9 mouse cellular contexts compared by ENCODE assay signal in genomic region chr13:83721563-83721962, GRCm38 (mm10).
DNase-seq lines count a peak whose midpoint lies in the region; ATAC-seq lines count a peak whose summit lies in the region.
"Had no signal": no experiment of that assay in that cellular context is flagged by ENCODE, and none has a peak within 500 bp of the region (broad histone marks: within the 10 kb centered on the region; RNA-seq: fewer than 3 reads in every experiment).

No protein-coding gene starts in this region.

- peaks cover 100% of the 10 kb centered on the region for H3K27me3 ChIP-seq in heart, embryonic 10.5 days (ENCODE audit: insufficient read depth, poor library complexity, severe bottlenecking)
- H3K27me3 ChIP-seq in embryonic facial prominence, embryonic 14.5 days (replicated peaks; ENCODE audit: control insufficient read depth, insufficient read depth, low read length): peaks cover 94% of the 10 kb centered on the region
- peaks cover 96% of the 10 kb centered on the region for H3K27me3 ChIP-seq in limb, embryonic 13.5 days
- H3K27me3 ChIP-seq in heart, embryonic 12.5 days (replicated peaks): peaks cover 89% of the 10 kb centered on the region

- H3K27ac ChIP-seq in heart, embryonic 10.5 days: no peak overlapping the region
- H3K27ac ChIP-seq in embryonic facial prominence, embryonic 14.5 days (replicated peaks; ENCODE audit: low read depth, low read length): peak overlapping the region; percentile 58
- no peak overlapping the region for H3K27ac ChIP-seq in limb, embryonic 13.5 days
- H3K27ac ChIP-seq in heart, embryonic 12.5 days (ENCODE audit: poor library complexity, severe bottlenecking): no peak overlapping the region

- WGBS in heart, embryonic 10.5 days: under 1% methylated on average over 14 of the region's 14 CpGs
- 2% methylated on average over 14 of the region's 14 CpGs for WGBS in embryonic facial prominence, embryonic 14.5 days
- under 1% methylated on average over 14 of the region's 14 CpGs for WGBS in limb, embryonic 13.5 days
- WGBS in heart, embryonic 12.5 days: 1% methylated on average over 14 of the region's 14 CpGs

- ATAC-seq in embryonic facial prominence, embryonic 14.5 days (ENCODE audit: low read depth): peak; percentile 69
- ATAC-seq in limb, embryonic 13.5 days (ENCODE audit: low FRiP score, low read depth): no peak
- no peak for ATAC-seq in megakaryocyte-erythroid progenitor cell, adult 5-6 weeks (replicated peaks; ENCODE audit: low FRiP score, low TSS enrichment, poor library complexity, severe bottlenecking)
- no peak for ATAC-seq in heart, embryonic 12.5 days (ENCODE audit: insufficient number of reproducible peaks, low FRiP score)

- peak overlapping the region; percentile 49; the same call in 1 of the 2 replicates for H3K4me3 ChIP-seq in heart, embryonic 10.5 days
- peak overlapping the region; percentile 31 for H3K4me3 ChIP-seq in embryonic facial prominence, embryonic 14.5 days (ENCODE audit: low read depth, low read length)
- H3K4me3 ChIP-seq in limb, embryonic 13.5 days: peak overlapping the region; percentile 30; the same call in 1 of the 2 replicates
- H3K4me3 ChIP-seq in heart, embryonic 12.5 days: no peak overlapping the region; the same call in 1 of the 2 replicates

- H3K4me1 ChIP-seq in heart, embryonic 10.5 days: peaks cover 5% of the 10 kb centered on the region
- H3K4me1 ChIP-seq in embryonic facial prominence, embryonic 14.5 days (ENCODE audit: control insufficient read depth, insufficient read depth, low read length): peaks cover 4% of the 10 kb centered on the region; the same call in 1 of the 2 replicates
- peaks cover 5% of the 10 kb centered on the region for H3K4me1 ChIP-seq in limb, embryonic 13.5 days
- H3K4me1 ChIP-seq in heart, embryonic 12.5 days (replicated peaks): 0 out of 2 replicates have a peak, but pooled peaks cover 5% of the 10 kb centered on the region

- H3K4me2 ChIP-seq in embryonic facial prominence, embryonic 14.5 days (ENCODE audit: low read depth, low read length): peak overlapping the region; percentile 46; the same call in 1 of the 2 replicates
- H3K4me2 ChIP-seq in limb, embryonic 13.5 days (replicated peaks): no peak overlapping the region; the same call in 1 of the 2 replicates
- no peak overlapping the region for H3K4me2 ChIP-seq in heart, embryonic 12.5 days

- intact Hi-C loops in heart, postnatal 10 days (cut with DNase I): no loop called here

- H3K36me3 ChIP-seq in heart, embryonic 10.5 days: no peaks in the 10 kb centered on the region
- no peaks in the 10 kb centered on the region for H3K36me3 ChIP-seq in embryonic facial prominence, embryonic 14.5 days (ENCODE audit: control insufficient read depth, insufficient read depth, low read length)
- no peaks in the 10 kb centered on the region for H3K36me3 ChIP-seq in limb, embryonic 13.5 days
- H3K36me3 ChIP-seq in heart, embryonic 12.5 days: no peaks in the 10 kb centered on the region

- H3K9ac ChIP-seq in embryonic facial prominence, embryonic 14.5 days (ENCODE audit: low read depth, low read length): no peak overlapping the region
- no peak overlapping the region for H3K9ac ChIP-seq in limb, embryonic 13.5 days
- no peak overlapping the region for H3K9ac ChIP-seq in heart, embryonic 12.5 days
- H3K9ac ChIP-seq: lung, embryonic 14.5 days had no signal

- H3K9me3 ChIP-seq in heart, embryonic 10.5 days: no peaks in the 10 kb centered on the region
- H3K9me3 ChIP-seq in embryonic facial prominence, embryonic 14.5 days (ENCODE audit: control insufficient read depth, low read length): no peaks in the 10 kb centered on the region; the same call in 1 of the 2 replicates
- no peaks in the 10 kb centered on the region for H3K9me3 ChIP-seq in limb, embryonic 13.5 days
- H3K9me3 ChIP-seq in heart, embryonic 12.5 days (replicated peaks): no peaks in the 10 kb centered on the region; the same call in 1 of the 2 replicates

- DNase-seq in heart, embryonic 10.5 days (ENCODE audit: low spot score): no peak
- no peak for DNase-seq in heart, postnatal 10 days
- peak; percentile 28 for DNase-seq in R1 (ENCODE audit: low read depth, low spot score)
- DNase-seq in embryonic facial prominence, embryonic 14.5 days (ENCODE audit: low spot score): no peak
- DNase-seq in adrenal gland, postnatal 4 days (ENCODE audit: low spot score in 2 of 2): no peak
- DNase-seq: lung, embryonic 14.5 days had no signal
